Mouse (Mus musculus): ENCODE results near the gene Dag1.

- TF ChIP-seq HCFC1 (IDR thresholded peaks at IDR 0.05; ENCODE audit: borderline replicate concordance, insufficient read depth, low read length) (no peak), ZNF384 (IDR thresholded peaks at IDR 0.05; ENCODE audit: low read depth, low read length) (no peak)
These were observed 88.5 kb downstream of the Dag1 start for GRCm38 (mm10) chr9:108175116-108175838.

All from ES-E14 (cell line).